Mouse (Mus musculus): ENCODE measurements around the gene Ces1d.
A peak's percentile ranks its signal among the peaks of the same experiment; 100 is the strongest.

DNA sequence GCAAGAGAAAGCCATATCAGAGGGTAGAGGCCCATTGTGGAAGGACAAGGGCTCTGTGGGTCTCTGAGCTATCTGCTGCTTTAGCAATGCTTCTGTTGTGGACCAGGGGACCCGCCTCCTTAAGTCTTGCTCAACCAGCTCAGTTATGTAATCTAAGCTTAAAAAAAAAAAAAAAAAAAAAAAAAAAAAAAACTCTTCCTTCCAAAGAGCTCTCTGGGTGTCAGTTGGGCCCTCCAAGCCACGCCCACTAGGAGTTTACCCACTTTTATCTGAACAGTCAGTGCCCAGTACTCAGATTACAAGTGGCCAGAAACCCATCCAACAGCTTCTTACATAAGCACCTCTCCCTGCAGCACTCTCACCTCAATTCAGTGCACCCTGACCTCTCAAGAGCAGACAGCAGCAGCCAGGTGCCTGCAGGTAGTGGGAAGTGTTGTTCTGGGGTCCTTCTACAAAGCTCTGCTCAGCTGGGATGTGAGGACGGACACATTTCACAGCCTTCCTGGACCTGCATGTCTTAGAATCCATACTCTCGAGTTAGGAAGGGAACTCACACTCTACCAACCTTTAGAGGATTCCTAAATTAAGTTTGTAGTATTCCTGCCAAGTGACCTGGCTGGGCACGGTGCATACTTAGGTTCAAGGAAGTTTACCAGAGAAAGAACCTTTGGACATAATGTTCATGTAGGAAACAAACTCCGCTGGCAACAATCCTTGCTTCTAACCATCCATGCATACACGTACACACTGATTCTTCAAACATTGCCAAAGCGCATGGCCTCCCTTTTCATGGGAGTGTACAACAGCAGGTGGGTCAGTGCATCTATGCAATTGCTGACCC, at the start of gene Ces1d:
- TF ChIP-seq POLR2A (IDR thresholded peaks at IDR 0.05; ENCODE audit: extremely low read depth, insufficient read depth, low read length), result peak; percentile 68; the same call in 1 of the 2 replicates
- TF ChIP-seq CTCF (IDR thresholded peaks at IDR 0.05; ENCODE audit: low read depth, low read length), result no peak

All from liver, adult 2 months (tissue).